Mouse (Mus musculus) granulocyte monocyte progenitor cell, adult 5-6 weeks (primary cell): ENCODE measurements around the gene Clptm1. TPM values are rescaled to one million over a fixed set of nuclear protein-coding genes. Genes with fewer than 3 reads are reported as not detected.

Experiments used
- ATAC-seq: replicated peaks from 2 replicates; pipeline ENCODE4 v1.8.0; 2016; ENCODE audit warnings: mild to moderate bottlenecking, moderate TSS enrichment, inconsistent platforms; ENCODE audit not compliant: poor library complexity, severe bottlenecking
- total RNA-seq, 2 experiments: library from RNA; stranded (forward) in 1 of 2; stranded (reverse) in 1 of 2; fragments of 200-712, 200-1000 nt in 1 of 2; fragments of >200 nt in 1 of 2; fragmentation: Nextera tagmentation in 1 of 2; gene quantifications; 2 replicates each; pipeline ENCODE4 v1.2.3; 2014 to 2017

Clptm1 gene
- total RNA-seq, 2 experiments from 2014 or later: 36.5 to 41.7 TPM

DNA sequence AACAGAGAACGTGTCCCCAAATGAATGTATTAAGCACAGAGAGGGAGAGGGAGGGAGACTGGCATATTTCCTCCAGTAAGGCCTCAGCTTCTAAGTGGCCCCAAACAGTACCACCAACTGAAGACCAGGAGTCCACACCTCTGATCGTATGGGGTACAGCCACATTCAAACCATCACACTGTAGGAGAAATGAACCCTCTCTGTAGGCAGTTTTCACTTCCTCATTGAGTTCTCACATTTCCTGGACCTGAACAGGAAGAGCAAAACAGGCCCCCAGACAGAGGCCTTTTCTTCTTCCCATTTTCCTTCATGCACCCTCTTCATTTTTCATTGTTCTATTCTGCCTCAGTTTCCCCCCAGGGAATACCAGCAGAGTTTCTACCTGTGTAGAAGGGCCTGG, 2.6 kb upstream of the Clptm1 start:
- peak; percentile 36 for ATAC-seq

- ATAC-seq: no peak
Observed at GRCm38 (mm10) chr7:19666750-19667149, 1.9 kb upstream of the Clptm1 start.

GRCm38 (mm10) chr7:19664455-19664954, 328 bp downstream of the Clptm1 start:
- ATAC-seq: peak; percentile 2; the same call in 1 of the 2 replicates

DNA sequence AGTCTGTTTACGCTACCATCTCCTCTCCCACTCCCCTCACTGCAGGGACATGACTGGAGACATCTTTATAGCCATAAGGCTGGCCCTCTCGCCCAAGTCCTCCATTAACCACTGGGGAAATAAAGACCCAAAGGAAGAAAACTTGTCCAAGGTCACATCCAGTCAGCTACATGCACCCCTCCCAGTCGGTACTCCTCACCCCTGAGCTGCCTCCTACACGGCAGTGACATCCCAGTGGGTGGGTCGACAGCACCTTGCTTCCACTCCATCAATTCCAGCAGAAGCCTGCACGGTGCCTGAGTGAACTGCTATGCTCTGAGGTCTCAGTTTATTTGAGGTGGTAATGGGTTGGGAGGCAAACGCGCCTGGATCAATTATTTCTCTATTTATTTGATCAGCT, 893 bp downstream of the Clptm1 start:
- no peak for ATAC-seq

DNA sequence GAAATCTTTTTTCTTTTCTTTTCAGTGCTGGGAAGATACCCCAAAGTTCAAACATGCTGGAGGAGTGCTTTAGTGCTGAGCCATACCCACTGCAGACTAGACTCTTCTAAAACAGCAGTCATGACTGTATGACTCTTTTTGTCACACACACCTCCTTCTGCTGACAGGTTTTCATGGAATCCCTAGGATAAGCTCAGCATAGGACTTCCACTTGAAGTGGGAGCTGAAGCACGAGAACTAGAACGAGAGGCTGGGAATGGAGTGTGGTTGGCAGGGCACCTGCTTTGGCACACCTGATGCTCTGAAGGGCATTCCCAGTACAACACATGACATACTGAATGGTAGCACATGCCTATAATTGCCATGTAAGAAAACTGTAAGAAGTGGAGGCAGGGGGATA, 12.2 kb downstream of the Clptm1 start:
- no peak for ATAC-seq

DNA sequence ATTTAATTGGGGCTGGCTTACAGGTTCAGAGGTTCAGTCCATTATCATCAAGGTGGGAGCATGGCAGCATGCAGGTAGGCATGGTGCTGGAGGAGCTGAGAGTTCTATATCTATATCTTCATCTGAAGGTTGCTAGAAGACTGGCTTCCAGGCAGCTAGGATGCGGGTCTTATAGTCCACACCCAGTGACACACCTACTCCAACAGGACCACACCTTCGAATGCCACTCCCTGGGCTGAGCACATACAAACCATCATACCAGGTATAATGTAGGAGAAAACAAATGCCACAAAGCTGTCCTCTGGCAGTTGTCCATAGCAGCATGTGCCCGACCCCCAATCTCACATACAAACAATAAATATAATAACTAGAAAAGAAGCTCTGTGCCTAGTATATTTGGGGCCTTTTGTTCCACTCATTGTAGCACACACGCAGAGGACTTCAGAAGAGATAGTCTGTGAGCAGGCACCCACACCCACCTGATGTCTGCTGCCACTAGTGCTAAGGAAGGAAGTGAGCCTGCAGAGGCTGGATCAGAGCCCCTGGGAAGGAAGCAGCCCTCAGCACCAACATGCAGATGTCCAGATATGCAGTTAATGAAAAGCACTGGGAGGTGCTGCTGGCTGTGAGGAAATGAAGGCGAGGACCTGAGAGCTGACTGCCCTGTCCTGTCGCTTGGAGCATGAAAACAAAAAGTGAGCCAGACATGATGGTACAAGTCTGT, 13.6 kb downstream of the Clptm1 start:
- ATAC-seq: no peak

- no peak for ATAC-seq
Observed at GRCm38 (mm10) chr7:19641223-19641622, 23.6 kb downstream of the Clptm1 start.

DNA sequence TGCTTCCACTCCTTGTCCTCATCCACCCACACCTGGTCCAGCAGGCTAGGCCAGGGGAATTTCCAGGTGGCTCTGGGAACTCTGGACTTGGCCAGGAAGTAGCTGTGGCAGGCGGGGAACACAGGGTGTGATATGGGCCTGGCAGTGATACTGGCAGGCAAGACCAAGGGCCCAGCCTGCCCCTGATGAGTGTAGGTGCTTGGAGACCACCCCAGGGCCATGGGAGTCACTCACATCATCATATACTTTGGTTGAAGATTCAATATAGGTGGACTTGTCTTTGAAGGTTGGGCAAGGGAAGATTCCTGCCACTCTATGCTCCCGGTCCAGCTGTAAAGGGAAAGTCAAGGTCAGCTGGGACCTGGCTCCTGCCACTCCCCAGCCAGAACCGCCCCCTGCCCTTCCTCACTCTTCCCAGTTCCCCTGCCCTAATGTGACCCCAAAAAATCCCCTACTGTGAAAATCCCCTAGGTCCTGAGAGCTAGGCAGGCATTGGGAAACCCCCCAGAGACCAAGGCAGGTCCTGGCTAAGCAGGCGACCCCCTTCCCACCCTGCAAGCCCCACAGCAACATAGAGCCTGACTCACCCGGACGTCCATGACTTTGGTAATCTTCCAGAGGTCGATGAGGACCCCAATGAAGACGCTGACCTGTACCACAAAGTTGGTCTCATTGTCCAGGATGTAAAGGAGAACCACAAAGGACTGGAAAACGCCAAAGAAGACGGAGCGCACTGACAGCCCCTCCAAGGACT, 29.6 kb downstream of the Clptm1 start:
- ATAC-seq: no peak

- ATAC-seq: no peak
Observed at GRCm38 (mm10) chr7:19634591-19634990, 30.2 kb downstream of the Clptm1 start.

DNA sequence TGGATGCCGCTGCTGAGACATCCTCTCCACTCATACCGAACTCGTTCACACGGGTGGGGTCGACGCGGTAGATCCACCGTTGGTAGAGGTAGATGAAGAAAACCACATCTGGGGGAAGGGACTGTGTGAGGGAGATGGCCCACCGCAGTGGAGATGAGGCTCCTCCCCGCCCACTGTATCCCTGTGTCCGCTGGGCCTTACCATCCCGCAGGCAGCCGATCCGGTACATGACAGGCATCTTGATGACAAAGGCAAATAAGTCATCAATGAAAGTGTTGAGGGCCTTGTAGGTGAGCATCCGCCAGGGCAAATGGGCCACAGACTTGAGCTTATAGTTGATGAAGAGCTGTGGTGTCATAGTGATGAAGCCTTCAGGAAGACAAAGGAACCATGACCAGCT, 31.0 kb downstream of the Clptm1 start:
- ATAC-seq: no peak

GRCm38 (mm10) chr7:19633197-19633596, 31.6 kb downstream of the Clptm1 start:
- no peak for ATAC-seq

DNA sequence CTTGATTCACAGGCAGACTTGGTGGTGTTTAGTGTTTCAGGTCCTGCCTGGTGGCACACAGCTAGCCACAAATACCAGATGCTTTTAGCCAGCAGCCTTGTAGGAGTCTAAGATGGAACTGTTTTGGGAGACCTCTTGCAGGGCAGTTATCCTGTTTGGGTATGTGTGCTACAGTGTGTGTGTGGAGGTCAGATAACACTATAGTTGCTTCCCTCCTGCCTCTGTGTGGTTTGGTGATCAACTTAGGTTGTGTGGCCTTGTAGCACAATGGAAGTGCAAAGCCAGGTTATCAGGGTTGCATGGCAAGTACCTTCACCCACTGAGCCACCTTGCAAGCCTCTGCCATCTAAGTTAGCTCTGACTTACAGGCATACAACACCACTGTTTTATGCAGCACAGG, 32.1 kb downstream of the Clptm1 start:
- no peak for ATAC-seq

- ATAC-seq: no peak
Observed at GRCm38 (mm10) chr7:19632275-19632674, 32.6 kb downstream of the Clptm1 start.

- ATAC-seq: peak; percentile 25
Observed at GRCm38 (mm10) chr7:19629361-19629734, 35.5 kb downstream of the Clptm1 start, which contains the start of gene Relb. Gene Relb (minus strand): TSS chr7:19629438.

- ATAC-seq: peak; percentile 84
Observed at GRCm38 (mm10) chr7:19628536-19629360, 36.1 kb downstream of the Clptm1 start.

- no peak for ATAC-seq
Observed at GRCm38 (mm10) chr7:19628192-19628535, 36.7 kb downstream of the Clptm1 start.

DNA sequence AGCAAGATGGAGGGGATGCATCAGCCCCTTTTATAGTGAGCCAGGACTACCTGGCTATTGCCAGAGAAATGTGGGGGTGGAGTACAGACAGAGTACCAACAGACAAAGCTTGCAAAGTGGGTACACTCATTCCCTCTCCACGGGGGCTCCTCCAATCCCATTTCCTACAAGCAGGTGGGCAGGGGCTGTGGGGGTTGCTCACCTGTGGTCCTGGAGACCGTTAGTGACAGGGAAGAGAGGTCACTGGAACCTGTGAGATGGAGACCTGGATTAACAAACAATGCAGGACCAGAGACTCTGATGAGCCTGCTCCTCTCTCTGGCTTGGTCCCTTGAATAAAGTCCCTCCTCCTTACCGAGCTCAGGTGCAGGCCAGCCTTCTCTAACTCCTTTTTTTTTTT, 37.1 kb downstream of the Clptm1 start:
- ATAC-seq: no peak

DNA sequence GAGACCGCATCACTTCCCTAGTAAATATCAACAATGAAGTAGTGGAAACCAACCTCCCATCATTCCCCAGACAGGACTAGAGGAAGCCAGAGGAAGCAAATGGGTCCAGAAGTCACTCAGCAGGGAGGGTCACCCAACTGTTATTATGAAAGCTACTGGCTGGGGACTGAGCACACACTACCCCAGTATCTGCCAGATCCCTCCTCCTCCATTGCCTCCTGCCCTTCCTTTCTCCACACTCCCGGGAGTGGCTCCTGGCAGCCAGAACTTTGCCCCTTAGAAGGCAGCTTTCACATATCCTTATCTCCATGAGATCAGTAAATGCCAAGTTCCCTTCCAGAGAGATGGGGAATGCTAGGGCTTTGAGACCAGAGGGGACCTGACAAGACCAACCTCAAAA, 41.4 kb downstream of the Clptm1 start:
- ATAC-seq: no peak

- ATAC-seq: no peak
Observed at GRCm38 (mm10) chr7:19622241-19622640, 42.6 kb downstream of the Clptm1 start.

DNA sequence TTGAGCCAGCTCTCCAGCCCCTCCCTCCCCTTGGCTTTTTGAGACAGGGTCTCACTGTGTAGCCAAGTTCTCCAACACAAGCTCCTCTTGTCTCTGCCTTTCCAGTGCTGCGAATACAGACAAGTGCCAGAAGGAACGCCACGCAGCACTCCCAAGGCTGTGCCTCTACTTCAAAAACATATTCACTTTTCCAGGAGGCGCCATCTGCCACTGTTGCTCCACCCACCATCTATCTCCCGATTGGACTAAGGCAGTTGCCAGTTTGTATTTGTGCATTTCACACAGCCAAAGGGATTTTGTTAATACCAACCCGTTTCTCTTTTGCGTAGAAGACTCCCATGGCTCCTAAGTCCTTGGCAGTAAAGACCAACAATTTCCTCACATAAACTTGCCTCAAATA, 44.0 kb downstream of the Clptm1 start:
- ATAC-seq: no peak
